Mouse (Mus musculus) thymus, adult 2 months (tissue): ENCODE results near the gene St8sia1. TPM values are rescaled to one million over a fixed set of nuclear protein-coding genes. Genes with fewer than 3 reads are reported as not detected.

Experiments
- DNase-seq: peaks from one replicate; pipeline ENCODE4 v3.0.0; 2021
- H3K27ac ChIP-seq: fragments of 200-500 bp; 2 replicates; pipeline ENCODE4 v1.5.1; 2012; ENCODE audit warnings: low read length, control low read depth; ENCODE audit not compliant: control insufficient read depth, insufficient read depth
- H3K27me3 ChIP-seq: fragments of 200-500 bp; 2 replicates; pipeline ENCODE4 v1.6.1; 2012; ENCODE audit warnings: mild to moderate bottlenecking, low read length, moderate library complexity, mixed read lengths; ENCODE audit not compliant: control insufficient read depth, insufficient read depth
- H3K36me3 ChIP-seq: fragments of 200-500 bp; 2 replicates; pipeline ENCODE4 v1.6.1; 2012; ENCODE audit warnings: mild to moderate bottlenecking, low read length, moderate library complexity; ENCODE audit not compliant: control insufficient read depth, insufficient read depth
- H3K4me1 ChIP-seq: fragments of 200-500 bp; replicated peaks from 2 replicates; pipeline ENCODE4 v1.6.1; 2012; ENCODE audit warnings: low read length; ENCODE audit not compliant: control insufficient read depth, insufficient read depth
- H3K4me3 ChIP-seq: fragments of 200-500 bp; 2 replicates; pipeline ENCODE4 v1.5.1; 2012; ENCODE audit warnings: mild to moderate bottlenecking, low read length, control low read depth, moderate library complexity; ENCODE audit not compliant: control insufficient read depth, insufficient read depth
- CTCF ChIP-seq: fragments of 200-500 bp; IDR thresholded peaks from 2 replicates; pipeline ENCODE4 v1.5.1; 2012; ENCODE audit warnings: mild to moderate bottlenecking, control low read depth, low read length, moderate library complexity, borderline replicate concordance; ENCODE audit not compliant: control insufficient read depth, poor library complexity, insufficient read depth; ENCODE audit errors: extremely low read depth
- POLR2A ChIP-seq: fragments of 200-500 bp; IDR thresholded peaks from 2 replicates; pipeline ENCODE4 v1.6.1; 2012; ENCODE audit warnings: mild to moderate bottlenecking, low read length, control low read depth, moderate library complexity; ENCODE audit not compliant: control insufficient read depth, poor library complexity, insufficient read depth; ENCODE audit errors: extremely low read depth
- WGBS: fragments of 180-500 bp; shearing (Covaris S2); methylation state at CpG from one replicate; pipeline ENCODE4 v1.1.7; 2018; 5-methylcytosine and 5-hydroxymethylcytosine counted together
- polyA plus RNA-seq: library from polyadenylated mRNA; depleted of rRNA; stranded (reverse); fragments of >200 nt; gene quantifications from 2 replicates; pipeline ENCODE4 v1.2.3, GENCODE M21; 2012

Gene St8sia1
- polyA plus RNA-seq, 1 experiment: 22.6 TPM

GRCm38 (mm10) chr6:142952361-142952954, 11.8 kb downstream of the St8sia1 start:
- DNase-seq: no peak
- Histone ChIP-seq H3K27me3 (no peaks in the 10 kb centered on the region), H3K27ac (peak overlapping the region; percentile 58; the same call in 1 of the 2 replicates), H3K36me3 (no peaks in the 10 kb centered on the region), H3K4me1 (peaks cover 52% of the 10 kb centered on the region), H3K4me3 (no peak overlapping the region)
- WGBS: 27% methylated on average over 7 of the region's 7 CpGs
- TF ChIP-seq POLR2A: no peak
- no peak for TF ChIP-seq CTCF

- Histone ChIP-seq H3K27ac (peak overlapping the region; percentile 58; the same call in 1 of the 2 replicates), H3K27me3 (no peaks in the 10 kb centered on the region), H3K4me3 (no peak overlapping the region), H3K4me1 (peaks cover 52% of the 10 kb centered on the region), H3K36me3 (no peaks in the 10 kb centered on the region)
- TF ChIP-seq CTCF (no peak), POLR2A (no peak)
- WGBS: 33% methylated on average over 7 of the region's 7 CpGs
- no peak for DNase-seq
Observed at GRCm38 (mm10) chr6:142951564-142952308, 12.5 kb downstream of the St8sia1 start.

- 9% methylated on average over 11 of the region's 11 CpGs for WGBS
- no peak for DNase-seq
- Histone ChIP-seq H3K4me3 (no peak overlapping the region), H3K36me3 (no peaks in the 10 kb centered on the region), H3K4me1 (peaks cover 57% of the 10 kb centered on the region), H3K27ac (peak overlapping the region; percentile 32; the same call in 1 of the 2 replicates), H3K27me3 (no peaks in the 10 kb centered on the region)
- TF ChIP-seq CTCF (no peak), POLR2A (no peak)
Observed at GRCm38 (mm10) chr6:142950354-142950753, 13.9 kb downstream of the St8sia1 start.

GRCm38 (mm10) chr6:142948955-142949357, 15.3 kb downstream of the St8sia1 start:
- TF ChIP-seq CTCF (no peak), POLR2A (no peak)
- H3K27ac ChIP-seq: no peak overlapping the region
- peaks cover 3% of the 10 kb centered on the region; the same call in 1 of the 2 replicates for H3K36me3 ChIP-seq
- 89% methylated on average over 5 of the region's 5 CpGs for WGBS
- no peaks in the 10 kb centered on the region for H3K27me3 ChIP-seq
- no peak overlapping the region for H3K4me3 ChIP-seq
- peaks cover 49% of the 10 kb centered on the region for H3K4me1 ChIP-seq
- no peak for DNase-seq

GRCm38 (mm10) chr6:142947029-142947428, 17.2 kb downstream of the St8sia1 start:
- H3K4me3 ChIP-seq: no peak overlapping the region
- DNase-seq: no peak
- TF ChIP-seq POLR2A (no peak), CTCF (no peak)
- H3K27me3 ChIP-seq: no peaks in the 10 kb centered on the region
- peaks cover 39% of the 10 kb centered on the region for H3K4me1 ChIP-seq
- H3K27ac ChIP-seq: 0 out of 2 replicates have a peak overlapping the region, but pooled peaks have one; percentile 47
- WGBS: 51% methylated on average over 6 of the region's 6 CpGs
- H3K36me3 ChIP-seq: peaks cover 3% of the 10 kb centered on the region; the same call in 1 of the 2 replicates

- no peak for TF ChIP-seq CTCF
- 50% methylated on average over 8 of the region's 8 CpGs for WGBS
- peak; percentile 51 for DNase-seq
- Histone ChIP-seq H3K4me1 (peaks cover 39% of the 10 kb centered on the region), H3K4me3 (no peak overlapping the region), H3K36me3 (peaks cover 3% of the 10 kb centered on the region; the same call in 1 of the 2 replicates), H3K27ac (peak overlapping the region; percentile 67), H3K27me3 (no peaks in the 10 kb centered on the region)
Observed at GRCm38 (mm10) chr6:142946069-142946871, 18.0 kb downstream of the St8sia1 start.
